Mouse (Mus musculus): ENCODE measurements at regions not wholly inside any gene's neighbourhood (a gene's known extent, or its start where the extent isn't known, plus 50 kb on each side); places are given as distances from the start of the nearest gene placed in this dataset.
A peak's percentile ranks its signal among the peaks of the same experiment; 100 is the strongest.

DNA sequence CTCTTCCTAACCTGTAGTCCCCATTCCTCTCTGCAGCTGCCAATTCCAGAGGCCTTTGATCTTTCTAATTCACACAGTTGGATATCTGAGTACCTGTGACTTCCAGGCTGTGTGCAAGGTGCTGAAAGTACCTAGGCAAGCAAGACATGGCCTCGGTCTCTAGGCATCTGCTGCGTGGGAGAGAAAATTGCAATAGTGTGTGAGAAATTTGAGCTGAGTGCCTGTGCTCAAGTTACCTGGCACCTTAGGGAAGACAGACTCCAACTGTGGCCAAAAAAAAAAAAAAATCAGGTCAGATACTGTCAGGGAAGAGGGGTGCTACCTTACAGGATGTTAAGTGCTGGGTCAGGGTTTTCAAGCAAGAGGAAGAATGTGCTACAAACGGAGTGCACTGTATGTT is 514.7 kb upstream of the Mgmt start:
- no peak for DNase-seq

DNA sequence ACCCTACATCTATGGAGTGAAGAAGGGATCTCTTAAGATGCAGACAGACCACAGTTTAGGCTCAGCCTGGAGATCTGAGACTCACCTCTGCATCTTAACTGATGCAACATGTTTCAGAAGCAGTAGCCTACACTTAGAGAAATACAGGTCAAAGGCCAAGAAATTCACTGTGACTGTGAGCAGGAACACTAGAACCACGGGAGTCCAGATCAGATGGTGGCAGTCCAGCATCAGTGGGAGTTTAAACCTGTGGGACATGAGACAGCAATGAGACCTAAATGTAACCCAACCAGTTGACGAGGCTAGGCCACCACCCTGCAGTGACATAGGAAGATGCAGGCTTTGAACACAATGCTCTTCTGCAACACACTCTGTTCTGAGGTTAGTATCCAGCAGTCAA is 511.1 kb upstream of the Mgmt start:
- DNase-seq = no peak

DNA sequence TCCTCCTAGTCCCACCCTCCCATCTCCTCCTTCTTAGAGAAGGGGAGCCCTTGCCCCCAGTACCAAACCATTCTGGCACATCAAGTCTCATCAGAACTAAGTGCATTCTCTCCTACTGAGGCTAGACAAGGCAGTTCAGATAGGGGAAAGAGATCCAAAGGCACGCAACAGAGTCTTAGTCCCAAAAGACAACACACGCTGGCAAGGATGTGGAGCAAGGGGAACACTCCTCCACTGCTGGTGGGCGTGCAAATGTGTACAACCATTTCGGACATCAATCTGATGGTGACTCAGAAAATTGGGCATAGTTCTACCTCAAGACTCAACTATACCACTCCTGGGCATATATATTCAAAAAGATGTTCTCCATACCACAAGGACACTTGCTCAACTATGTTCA is 506.7 kb upstream of the Mgmt start:
- DNase-seq = no peak

DNA sequence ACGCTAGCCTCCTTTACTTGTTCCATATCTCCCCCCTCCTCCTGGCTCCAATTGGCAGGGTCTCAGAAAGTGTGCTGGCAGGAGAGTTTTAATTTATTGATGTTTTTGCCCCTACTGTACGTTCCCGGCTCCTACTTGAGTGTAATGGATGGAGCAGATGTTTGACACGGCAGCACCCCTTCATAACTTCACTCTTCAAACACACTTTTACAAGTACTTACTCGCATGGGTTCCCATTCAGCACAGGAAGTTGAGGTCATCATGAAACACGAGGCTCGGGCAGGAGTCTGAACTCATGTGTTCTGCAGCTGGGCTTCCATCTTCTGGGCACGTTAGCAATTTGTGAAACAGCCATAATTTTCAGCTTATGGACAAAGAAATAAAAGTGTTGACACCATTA is 504.3 kb upstream of the Mgmt start:
- no peak for DNase-seq

DNA sequence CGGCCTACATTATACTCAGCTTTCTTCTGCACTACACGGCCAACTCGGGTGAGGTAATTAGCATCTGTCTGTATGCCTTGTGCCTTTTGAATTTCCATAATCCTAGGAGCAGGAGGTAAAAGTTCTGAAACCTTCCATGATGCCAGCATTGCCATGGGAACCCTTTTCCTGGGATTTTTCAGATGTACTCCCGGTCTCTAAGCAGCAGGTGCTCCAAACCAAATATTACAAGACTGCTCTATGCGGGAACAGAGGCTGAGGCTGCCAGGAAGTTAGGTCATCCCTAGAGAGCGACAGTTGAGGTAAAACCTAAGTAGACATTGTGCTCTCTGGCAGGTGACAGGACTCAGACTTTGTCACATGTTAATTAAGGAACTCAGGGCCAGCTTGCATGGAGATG is 501.0 kb upstream of the Mgmt start:
- DNase-seq = no peak

DNA sequence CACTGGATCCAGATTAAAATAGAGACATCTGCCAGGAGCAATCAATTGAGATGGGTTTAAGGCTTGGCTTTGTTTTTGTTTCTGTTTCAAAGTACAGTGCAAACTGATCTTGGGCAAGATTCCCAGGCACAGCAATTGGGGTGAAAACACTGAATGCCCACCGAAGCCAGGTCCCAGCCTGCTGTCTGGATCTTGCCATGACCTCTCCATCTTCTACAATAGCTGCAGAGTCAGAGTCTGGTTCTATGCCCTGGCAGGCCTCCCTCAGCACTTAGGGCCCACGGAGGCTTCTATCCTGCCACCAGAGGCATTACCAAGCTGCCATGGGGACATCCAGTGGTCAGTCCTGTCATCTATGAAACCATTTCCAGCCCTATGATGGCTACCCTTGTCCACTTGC is 498.6 kb upstream of the Mgmt start:
- peak; percentile 31 to 65 for DNase-seq

DNA sequence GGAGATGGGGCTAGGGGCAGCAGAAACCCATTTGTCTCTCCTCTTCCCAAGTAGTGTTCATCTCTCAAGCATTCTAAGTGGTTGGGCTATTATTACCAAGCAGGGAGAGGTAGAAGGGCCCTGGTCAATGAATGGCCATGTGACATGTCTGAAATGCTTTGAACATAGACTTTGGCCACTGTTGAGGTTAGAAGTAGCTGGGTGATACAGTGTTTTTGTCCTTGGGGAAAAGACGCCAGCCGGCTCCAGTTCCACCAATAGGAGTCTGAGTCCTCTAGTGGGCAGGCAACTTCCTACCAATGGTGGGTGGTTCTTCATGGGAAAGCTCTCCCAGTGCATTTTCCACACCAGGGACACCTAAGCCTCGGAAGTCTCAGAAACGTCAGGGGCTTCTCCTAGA is 497.3 kb upstream of the Mgmt start:
- DNase-seq = no peak

DNA sequence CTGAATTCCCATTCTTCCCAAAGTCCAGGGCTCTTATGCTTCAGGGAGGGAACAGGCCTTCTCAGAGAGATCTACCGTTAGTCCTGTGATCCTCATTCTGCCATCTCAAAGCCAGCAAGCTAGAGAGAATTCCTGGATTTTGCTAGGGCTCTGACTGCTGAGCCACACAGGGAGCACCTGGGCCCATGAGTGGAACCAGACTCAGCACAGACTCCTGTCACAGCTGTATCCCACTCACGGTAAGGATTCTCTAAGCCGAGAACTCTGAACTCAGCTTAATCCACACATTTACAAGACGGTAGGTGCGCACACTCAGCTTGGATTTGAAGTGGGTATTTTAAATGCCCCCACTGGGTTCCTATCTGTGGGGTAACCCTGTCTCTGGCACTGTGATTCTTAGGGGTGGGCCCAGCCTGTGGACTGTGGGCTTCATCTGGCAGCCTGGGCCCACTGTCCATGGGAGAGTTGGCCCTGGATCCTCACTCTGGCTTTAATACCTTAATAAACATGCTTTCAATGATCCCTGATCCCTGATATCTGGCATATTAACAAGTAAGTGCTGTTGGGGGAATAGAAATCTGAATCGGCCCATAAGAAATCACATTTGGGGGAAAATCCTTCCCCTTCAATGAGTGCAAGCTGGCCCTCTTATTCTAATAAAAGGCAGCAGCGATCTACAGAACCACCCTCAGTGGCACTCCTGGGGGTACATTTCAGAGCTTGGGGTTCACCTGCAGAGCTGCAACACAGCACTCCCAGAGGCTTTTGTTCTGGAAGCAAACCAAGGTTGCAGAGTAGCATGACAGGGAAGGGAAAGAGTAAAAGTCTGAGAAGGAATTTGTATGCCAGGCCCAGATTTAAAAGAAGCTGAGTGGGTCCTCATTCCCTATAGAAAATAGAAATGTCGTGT is 491.5 kb upstream of the Mgmt start:
- no peak for DNase-seq

DNA sequence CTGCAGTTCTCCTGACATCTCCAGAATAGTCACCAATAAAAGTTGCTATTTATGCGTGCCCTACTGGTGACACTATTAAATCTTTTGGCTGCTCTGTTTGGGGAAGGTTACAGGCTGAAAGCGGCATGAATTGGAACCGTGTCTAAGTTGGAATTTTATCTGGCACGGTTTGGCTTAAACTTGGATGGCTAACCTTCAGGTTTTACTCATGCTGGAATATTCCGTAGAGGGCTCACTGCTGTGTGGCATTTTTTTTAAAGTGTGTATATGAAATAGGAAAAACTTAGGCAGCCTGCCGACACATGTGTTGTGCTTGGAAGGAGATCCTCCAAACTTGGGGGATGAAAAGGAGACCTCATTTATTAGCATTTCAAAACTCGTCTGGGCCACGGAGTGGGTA is 489.0 kb upstream of the Mgmt start:
- no peak for DNase-seq

DNA sequence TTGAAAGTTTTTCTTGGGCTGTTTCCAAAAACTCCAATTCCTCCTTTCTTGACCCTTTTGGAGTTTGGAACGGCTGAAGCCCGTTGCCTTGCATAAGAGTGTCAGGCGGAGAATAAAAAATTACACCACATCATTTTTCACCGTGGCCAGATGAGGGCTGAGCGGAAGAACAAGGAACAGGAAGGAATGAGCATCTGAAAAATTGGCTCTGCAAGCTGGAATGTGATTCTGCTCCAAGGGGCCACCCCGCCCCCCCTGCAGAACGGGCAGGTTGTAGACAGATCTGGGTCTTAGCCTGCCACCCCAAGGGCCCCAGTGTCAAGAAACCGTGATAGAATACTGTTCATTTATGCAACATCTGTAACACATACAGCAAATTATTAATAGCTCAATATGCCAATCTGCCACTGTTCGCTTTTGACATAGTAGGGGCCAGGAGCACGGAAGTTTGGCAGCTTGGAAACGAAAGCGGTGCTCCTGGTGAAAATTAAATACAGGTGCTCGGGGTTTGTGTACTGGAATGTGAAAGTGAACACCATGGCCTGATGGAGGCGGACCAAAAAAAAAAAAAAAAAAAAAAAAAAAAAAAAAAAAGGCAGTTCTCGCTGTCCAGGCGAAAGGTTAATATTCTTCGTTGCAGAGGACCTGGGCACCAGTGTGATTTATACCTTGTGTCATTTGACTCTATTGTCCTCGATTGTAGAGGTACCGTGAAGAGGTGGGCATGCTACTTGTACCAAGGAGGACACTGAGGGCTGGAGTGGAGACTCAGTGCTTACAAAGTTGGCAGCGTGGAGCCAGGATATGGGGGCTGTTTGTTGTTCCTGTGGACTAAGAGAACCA is 487.9 kb upstream of the Mgmt start:
- DNase-seq = peak in 1 of 2 experiments; percentile 14

DNA sequence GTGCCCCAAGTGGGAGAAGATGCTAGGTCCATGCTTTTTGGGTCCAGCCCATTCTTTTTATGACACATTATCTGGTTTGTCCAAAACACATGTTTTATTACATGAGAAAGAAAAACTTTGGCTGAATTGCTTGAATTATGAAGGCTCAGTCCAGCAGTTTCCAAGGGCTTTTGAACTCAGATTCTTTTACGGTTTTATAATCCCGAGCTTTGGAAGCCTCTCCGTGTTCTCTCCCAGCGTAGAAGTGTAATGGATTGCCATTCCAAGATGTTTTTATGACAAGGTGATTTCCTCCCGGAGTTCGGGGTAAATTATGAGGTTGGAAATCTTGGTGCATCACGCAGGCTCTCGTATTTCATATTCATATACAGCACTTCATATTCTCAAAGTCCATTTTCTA is 479.6 kb upstream of the Mgmt start:
- DNase-seq = no peak

DNA sequence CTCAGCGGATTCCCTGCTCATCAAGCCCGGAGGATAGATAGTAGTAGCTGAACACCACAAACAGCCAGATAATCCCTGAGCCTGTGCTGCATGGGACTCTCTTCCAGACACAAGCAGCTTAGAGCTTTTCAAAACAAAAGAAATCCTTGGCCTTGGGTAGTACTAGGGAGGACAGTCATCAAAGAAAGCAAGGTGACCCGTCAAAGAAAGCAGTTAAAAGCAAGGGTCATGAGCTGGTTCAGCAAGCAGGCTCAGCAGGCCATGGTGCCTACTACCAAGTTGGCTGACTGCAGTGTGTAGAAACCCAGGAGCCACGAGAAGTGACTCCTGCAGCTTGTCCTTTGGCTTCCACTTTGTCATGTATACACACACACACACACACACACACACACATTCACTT is 477.1 kb upstream of the Mgmt start:
- no peak for DNase-seq

DNA sequence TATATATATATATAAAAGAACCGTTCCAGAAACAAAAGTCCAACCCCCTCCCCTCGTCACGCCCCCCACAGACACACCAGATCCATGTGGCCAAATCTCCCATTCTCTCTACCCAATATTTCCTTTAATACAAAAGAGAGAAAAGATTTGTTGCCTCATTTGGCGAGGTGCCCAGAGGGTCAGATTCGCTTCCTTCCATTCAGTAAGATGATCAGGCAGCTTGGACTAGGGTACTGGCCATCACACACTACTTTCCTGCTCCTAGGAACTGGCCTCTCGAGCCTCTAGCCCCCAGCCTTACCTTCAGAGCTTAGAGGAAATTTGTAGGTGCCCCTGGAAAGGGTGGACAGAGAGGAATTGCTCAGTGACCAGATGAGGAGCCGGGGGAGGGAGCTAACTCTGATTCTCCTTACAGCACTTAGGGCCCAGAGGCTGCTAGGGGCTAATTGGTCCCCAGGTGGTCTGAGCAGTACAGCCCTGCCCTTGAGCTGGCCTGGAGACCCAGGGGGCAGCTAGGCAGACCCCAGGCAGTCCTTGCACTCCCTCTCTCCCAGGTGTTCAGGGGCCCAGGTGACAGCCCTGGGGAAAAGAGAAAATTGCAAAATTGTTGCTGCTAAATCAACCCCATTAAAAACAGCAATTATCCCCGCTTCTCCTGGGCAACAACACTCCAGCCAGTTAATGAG is 470.4 kb upstream of the Mgmt start:
- DNase-seq = peak in 1 of 2 experiments; percentile 16

DNA sequence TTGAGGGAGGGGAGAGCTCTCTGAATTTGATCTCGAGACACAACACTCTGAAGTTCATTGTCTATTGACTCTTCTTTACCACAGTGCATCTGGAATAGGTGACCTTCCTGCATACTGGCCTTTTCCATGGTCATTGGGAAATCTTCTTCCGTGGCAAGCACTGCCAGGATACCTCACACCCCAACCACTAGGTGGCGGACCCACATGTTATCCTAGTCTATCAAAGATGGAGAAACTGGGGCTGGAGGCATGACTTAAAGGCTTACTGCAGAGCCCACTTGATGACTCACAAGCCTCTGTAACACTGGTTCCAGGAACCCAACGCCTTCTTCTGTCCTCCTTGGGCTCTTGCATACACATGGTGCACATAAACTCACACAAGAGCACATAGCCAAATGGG is 467.2 kb upstream of the Mgmt start:
- DNase-seq = no peak

DNA sequence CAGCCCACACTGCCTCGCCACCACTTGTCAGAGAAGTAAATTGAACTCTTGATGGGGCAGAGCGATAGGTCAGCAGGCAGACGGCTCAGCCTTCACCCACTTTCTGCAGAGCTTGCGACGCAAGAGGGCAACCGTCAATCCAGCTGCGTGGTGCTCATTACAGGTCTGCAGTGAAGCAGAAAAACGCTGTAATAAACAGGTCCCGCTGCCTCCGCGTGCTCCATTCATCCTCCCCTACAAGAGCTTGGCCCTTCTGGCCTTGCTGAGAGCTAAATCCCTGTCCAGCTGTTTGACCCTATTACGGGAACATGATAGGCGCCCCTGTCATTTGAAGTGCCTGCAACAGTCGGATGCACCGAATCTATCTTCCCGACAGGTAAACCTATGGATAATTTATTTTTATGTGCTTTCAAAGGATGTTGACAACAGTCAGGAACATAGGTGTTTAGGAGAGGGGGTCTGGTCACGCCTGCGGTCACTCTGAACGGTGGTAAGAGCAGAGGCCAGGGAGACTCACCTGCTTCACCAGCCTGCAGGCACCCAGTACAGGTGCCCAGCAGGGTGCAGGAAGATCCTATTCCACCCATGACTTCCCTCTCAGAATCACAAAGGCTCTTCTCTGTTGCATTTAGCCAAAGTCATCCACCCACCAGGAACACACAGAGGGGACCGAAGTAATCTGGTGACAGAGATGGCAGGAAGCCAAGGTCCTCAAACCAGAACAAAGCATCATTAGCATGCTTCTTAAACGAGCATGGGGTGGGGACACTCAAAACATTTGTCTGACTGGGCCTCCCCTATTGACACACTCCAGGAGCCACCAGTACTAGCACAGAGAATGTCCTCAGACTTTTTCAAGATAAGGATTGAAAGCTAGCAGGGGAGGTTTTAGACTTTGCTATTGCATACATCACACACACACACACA is 464.1 kb upstream of the Mgmt start:
- no peak for DNase-seq

DNA sequence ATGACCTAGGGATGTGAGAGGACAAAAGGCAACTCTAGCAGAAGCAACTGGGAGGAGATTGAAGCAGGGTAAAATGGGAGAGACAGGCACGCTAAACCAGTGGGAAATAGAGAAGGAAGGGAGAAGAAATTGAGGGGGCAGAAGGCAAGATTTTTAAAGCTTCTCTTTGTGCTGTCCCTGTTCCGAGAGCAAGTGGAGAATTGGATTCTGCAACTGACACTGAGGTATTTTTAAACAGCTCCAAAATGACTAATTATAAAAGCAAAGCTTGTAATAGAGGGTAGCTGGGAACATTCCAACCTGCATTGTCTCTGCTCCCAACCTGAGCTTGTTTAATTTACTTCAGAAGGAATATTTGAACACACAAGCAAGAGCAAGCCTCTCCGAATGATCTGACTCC is 460.7 kb upstream of the Mgmt start:
- no peak for DNase-seq

DNA sequence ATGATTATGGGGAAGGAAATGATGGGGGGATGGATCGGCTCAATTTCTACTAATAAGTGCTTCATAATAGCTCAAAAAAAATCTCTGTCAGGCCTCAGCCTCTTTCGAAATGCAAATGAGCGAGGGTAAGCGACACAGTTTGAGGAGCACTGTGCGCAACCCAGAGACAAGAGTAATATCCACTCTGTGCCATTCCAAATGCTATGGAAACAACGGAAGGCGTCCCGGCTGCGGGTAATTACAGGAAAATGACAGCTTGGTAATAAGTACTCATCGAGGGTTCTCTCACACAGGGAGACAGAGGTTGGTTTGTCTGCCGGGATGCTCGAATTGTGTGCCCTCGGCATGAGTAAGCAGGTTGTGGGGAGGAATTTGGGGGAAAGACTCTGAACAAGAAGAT is 459.9 kb upstream of the Mgmt start:
- DNase-seq = no peak

DNA sequence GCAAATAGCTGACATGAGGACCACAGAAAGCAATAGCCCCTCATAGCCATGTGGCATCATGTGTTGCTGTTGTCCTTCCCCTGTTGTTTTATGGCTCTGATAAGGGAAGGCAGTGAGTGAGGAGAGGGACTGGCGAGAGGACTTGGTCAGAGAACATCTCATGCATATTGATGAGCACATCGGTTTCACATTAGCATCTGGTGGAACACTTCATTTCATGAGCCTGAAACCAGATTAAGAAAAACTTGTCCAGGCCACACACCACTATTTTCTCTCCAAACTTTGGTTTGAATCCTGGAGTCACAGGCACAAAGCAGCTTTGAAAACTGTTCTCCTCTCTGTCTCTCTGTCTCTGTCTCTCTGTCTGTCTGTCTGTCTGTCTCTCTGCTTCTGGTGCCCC is 451.0 kb upstream of the Mgmt start:
- DNase-seq = no peak

DNA sequence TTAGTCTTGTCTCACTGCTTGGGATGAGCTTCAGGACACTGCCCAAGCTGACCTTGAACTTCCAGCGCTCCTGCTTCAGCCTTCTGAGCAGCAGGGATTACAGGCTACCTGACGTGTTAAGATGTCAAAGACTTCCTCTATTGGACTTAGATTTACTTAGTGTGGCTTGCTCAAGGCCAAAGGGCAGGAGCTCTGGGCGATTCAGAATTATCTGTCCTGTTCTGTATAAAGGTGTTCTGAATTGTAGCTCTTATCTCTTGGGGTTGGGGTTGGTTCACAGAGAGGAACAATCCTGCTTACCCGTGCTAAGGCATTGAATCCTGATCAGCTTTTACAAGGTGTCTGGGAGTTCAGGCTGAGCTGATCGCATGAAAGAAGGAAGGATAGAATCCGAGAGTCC is 449.3 kb upstream of the Mgmt start:
- no peak for DNase-seq

DNA sequence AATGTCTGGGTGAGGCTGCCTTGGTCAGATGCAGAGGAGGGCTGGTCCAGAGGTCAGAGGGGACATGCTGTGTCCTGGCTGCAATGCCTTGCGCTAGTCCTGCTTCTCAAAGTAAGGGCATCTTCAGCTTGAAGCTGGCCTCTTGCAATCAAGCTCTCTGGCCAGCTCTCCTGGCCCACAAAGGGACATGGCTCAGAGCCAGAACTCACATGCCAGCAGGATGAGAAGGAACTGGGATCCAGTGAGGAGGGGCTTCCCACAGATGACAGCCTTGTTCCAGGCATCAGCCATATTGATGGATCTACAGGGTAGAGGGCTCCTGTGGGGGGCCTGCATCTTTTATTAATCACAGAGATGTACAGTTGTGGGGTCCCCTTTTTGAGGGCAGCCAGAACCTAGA is 445.1 kb upstream of the Mgmt start:
- DNase-seq = peak; percentile 90

DNA sequence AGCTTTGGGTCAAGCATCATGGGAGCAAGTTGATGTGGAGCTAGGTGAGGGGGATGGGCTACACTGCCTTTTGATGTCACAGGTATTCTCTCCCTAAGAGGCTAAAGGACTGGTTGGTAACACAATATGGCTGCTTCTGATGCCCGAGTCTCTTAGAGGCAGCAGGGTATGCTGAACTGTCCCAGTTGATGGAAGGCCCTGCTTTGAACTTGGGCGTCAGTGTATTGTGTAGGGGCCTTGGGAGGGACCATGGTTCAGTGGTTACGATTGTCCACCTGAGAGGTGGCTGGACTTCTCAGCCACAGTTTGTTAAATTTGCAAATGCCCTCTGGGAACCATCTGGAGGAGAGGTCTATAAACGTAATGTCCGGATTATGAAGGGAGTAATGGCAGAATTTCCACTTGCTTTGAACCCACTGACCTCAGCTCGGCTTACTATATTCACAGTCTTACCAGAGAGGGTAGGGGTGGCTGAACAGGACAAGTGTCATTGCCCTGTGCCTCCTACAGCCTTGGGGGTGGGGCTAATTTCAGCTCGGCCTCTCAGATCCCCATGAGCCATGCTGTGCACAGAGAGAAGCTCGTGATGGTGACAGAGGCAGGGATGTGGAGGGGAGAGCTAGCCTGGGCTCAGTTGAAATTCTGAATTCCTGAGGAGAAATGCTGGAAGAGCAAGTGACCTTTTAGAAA is 442.6 kb upstream of the Mgmt start:
- no peak for DNase-seq

DNA sequence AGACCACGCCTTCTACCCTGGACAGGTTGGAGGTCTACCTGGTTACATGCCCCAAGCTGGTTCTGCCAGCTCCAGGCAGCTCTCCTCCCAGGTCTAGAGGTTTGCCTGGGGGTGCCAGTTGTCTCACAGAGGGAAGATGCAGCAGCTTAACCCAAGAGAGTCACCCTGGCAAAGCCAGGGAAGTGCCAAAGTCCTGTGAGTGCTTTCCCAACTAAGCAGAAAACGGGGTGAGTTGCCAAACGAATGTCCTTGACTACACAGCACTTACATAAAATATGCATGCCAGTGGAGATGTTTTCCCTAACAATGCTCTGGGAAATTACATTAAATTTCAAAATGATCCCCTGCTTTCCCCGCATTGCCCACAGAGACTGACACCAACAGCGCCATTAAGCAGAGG is 441.9 kb upstream of the Mgmt start:
- DNase-seq = no peak
